Mouse (Mus musculus) monocyte, adult 5-6 weeks (primary cell): Measurements from ENCODE around the gene Rbfox1. TPM values are rescaled to one million over a fixed set of nuclear protein-coding genes. Genes with fewer than 3 reads are reported as not detected.

Experiments used
- ATAC-seq: fragments of 153-309, 156-312 bp; replicated peaks from 2 replicates; pipeline ENCODE4 v1.8.0; 2017; ENCODE audit warnings: mild to moderate bottlenecking; ENCODE audit not compliant: low TSS enrichment, insufficient number of reproducible peaks, severe bottlenecking, poor library complexity, low FRiP score
- total RNA-seq: library from RNA; stranded (forward); fragments of 200-1000, 200-491, 200-594 nt; gene quantifications from 3 replicates; pipeline ENCODE4 v1.2.3, GENCODE M21; 2017

Rbfox1 gene
- total RNA-seq, 1 experiment from 2014 or later, result not detected

- no peak for ATAC-seq
Observed at GRCm38 (mm10) chr16:7374146-7374545, 1489.0 kb downstream of the Rbfox1 start.

GRCm38 (mm10) chr16:7374674-7375073 is 1489.5 kb downstream of the Rbfox1 start:
- ATAC-seq, result no peak

DNA sequence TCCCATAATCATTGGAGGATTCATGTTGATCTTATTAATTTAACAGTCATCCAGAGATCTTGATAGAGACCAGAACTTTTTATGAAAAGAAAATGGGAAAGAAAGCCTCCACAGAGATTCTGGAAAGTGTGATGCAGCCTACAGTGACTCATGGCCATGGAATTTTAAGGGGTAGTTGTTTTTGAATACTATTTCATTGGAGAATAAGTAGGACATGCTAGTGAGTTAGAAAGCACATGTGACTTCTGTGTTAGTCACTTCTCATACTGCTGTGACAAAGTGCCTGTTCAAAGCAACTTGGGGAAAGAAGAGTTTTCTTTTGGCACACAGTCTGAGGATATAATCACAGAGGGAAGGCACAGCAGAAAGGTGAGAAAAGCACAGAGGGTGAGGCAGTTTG is 1510.9 kb downstream of the Rbfox1 start:
- ATAC-seq, result no peak

- no peak for ATAC-seq
Observed at GRCm38 (mm10) chr16:7404766-7405492, 1519.8 kb downstream of the Rbfox1 start.

DNA sequence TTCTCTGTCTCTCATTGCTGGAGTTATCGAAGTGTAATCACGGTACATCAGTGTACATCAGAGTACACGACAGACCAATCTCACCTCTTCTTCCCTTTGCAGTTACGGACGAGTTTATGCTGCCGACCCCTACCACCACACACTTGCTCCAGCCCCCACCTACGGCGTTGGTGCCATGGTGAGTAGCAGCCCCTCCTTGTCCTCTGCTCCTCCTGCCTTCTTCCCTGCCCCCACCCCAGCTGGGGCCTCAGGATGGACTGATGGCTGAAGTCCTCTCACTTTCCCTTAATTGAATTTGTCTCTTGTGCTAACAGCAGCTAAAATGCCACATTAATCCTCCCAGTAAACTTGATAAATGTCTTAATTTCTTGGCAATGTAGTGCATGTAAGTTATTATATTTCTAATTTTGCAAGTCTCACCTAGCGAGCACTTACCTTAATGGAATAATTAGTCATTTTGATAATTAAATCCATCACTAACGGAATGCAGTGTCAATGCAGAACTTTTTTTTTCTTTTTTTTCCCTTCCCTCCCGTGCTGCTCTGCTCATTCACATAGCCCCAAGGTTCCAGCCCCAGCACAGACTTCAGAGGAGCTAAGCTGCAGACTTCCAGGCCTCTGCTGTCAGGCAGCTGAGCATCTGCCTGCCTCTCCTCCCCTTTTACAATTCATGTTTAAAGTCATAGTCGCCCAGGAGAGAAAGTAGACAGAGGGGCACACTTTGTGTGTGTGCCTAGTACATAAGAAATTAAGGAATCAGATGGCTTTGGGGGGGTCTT is 1522.9 kb downstream of the Rbfox1 start:
- ATAC-seq, result no peak

DNA sequence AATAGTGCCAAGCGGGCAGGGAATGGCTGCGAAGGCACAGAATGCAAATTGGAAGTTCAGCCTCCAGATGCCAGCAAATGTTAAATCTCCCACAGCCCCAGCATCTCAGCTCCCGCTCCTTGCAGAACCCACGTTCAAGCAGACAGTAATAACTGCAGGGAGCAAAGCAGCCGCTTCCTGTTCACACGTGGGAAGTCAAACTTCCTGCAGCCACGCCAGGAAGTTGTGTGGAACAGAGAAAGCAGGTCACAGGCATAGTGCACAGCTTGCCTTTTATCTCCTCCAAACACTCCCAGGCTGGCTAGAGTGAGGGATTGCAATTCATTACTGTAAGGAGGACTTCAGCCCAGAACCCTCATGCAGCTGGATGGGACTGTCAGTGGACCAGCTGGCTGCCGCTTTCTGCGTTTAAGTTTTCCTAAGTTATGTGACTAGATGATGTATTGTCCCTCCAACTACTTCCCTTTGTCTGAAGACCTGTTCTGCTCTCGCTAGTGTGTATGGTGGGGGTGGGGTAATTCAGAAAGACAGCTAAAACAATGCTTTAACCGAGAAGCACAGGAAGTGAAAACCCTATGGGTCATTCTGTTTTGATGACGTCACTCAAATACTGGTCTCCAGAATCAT is 1534.6 kb downstream of the Rbfox1 start:
- ATAC-seq, result no peak; the same call in 1 of the 2 replicates

- no peak for ATAC-seq
Observed at GRCm38 (mm10) chr16:7425386-7426089, 1540.4 kb downstream of the Rbfox1 start.

GRCm38 (mm10) chr16:7433296-7433695 is 1548.1 kb downstream of the Rbfox1 start:
- ATAC-seq, result no peak

DNA sequence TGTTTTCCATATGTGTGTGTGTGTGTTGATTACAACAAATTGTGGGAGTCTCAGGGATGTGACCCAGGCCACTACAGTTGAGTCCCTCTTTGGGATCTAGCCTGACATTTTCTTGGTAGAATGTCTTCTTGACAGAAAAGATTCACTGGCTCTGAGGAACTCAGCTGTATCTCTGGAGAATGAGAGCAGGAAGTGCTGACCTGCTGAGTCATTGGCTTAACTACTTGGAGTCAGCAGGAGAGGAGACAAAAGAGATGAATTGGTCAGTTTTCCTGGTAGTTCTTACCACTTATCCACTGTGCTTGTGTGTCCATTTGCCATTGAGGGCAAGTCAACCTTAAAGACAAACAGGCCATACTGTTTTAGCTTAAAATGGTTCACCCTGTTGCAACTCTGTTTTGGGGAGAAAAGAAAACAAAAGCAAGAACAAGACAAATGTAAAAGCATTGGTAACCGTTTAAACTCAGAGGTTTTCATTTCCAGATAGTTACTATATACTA is 1561.7 kb downstream of the Rbfox1 start:
- no peak for ATAC-seq

- ATAC-seq, result no peak
Observed at GRCm38 (mm10) chr16:7447718-7448649, 1562.8 kb downstream of the Rbfox1 start.

DNA sequence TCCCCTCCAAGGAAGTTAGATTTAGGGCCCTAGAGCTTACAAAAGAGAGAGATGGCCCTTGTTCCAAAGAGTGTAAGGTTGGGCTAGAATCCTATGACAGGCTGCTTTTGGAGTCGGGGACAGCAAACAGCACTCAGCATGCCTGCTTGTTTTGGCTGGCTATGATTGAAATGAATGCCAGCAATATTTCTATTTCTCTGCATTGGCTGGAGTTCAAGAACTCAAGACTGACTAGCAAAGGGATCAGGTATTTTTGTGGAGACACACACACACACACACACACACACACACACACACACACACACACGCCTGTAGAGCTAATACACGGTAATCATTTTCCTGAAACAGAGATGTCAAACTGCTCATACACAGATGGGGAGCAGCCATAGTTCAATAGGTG is 1566.0 kb downstream of the Rbfox1 start:
- no peak for ATAC-seq

GRCm38 (mm10) chr16:7457571-7457970 is 1572.4 kb downstream of the Rbfox1 start:
- ATAC-seq, result no peak
